Mouse (Mus musculus): ENCODE measurements around the gene Lhpp. TPM values are rescaled to one million over a fixed set of nuclear protein-coding genes. Genes with fewer than 3 reads are reported as not detected.
A peak's percentile ranks its signal among the peaks of the same experiment; 100 is the strongest.

Lhpp gene
- polyA plus RNA-seq, 1 experiment: 4.7 TPM

DNA sequence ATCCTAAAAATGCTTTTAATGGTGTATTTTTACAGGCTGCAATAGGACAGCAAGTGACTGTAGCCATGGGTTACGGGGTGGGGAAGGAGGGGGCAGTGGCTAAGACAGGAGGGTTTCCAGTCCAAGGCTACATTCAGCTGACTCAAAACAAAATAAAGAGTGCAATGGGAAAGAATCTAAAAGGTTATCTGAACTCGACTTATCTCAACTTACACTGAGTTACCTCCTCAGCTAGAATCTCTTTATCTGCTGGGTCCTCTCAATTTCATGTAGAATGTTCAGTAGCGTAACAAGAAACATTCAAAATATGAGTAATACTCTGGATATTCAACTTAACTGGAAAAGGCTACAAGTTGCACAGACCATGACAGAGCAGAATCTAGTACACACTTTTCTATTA is 37.7 kb upstream of the Lhpp start:
- H3ac ChIP-seq (ENCODE audit: control insufficient read depth, insufficient read length): no peak overlapping the region
- no peaks in the 10 kb centered on the region for H3K27me3 ChIP-seq (ENCODE audit: control insufficient read depth, insufficient read depth, insufficient read length)
- H3K4me3 ChIP-seq: no peak overlapping the region
- TF ChIP-seq TCF3 (IDR thresholded peaks at IDR 0.05; ENCODE audit: insufficient read length, low read depth) (no peak), MYOD1 (IDR thresholded peaks at IDR 0.05; ENCODE audit: control insufficient read depth in 1 of 3, insufficient read length in 2 of 3, low read depth in 2 of 3) (no peak), E2F4 (IDR thresholded peaks at IDR 0.05; ENCODE audit: insufficient read depth) (no peak), TCF12 (IDR thresholded peaks at IDR 0.05; ENCODE audit: insufficient read depth, poor library complexity, severe bottlenecking) (no peak), CEBPB (IDR thresholded peaks at IDR 0.05; ENCODE audit: insufficient read depth, poor library complexity, severe bottlenecking) (no peak), USF1 (IDR thresholded peaks at IDR 0.05; ENCODE audit: low read depth) (no peak), MAX (IDR thresholded peaks at IDR 0.05; ENCODE audit: low read depth) (no peak), POLR2A (IDR thresholded peaks at IDR 0.05; ENCODE audit: insufficient read length, low read depth) (no peak)
- H3K36me3 ChIP-seq (ENCODE audit: control insufficient read depth, insufficient read depth): peaks cover 7% of the 10 kb centered on the region
- peaks cover 55% of the 10 kb centered on the region for H3K79me2 ChIP-seq (ENCODE audit: control insufficient read depth, insufficient read depth)
- H3K4me2 ChIP-seq (ENCODE audit: low read depth): no peak overlapping the region

DNA sequence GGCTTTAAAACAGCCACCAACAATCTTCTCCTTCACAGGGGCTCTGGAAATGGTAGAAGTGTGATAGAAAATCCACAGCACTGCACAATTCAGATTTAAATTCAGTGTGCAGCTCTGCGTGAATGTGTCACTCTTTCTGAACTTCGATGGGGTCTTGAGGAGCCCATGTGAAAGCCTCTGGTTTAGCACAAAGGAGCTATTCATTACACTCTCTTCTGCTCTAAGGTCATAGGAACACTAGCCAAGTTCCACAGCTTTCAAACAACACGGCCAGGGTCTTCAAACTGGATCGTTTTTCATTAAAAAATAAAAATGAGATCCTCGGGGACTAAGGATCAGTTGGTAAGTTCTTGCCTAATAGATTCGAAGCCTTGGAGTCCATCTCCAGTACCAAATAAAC is 37.2 kb upstream of the Lhpp start:
- Histone ChIP-seq H3K4me2 (ENCODE audit: low read depth) (no peak overlapping the region), H3K36me3 (ENCODE audit: control insufficient read depth, insufficient read depth) (peaks cover 4% of the 10 kb centered on the region), H3K79me2 (ENCODE audit: control insufficient read depth, insufficient read depth) (peaks cover 55% of the 10 kb centered on the region), H3ac (ENCODE audit: control insufficient read depth, insufficient read length) (no peak overlapping the region), H3K4me3 (no peak overlapping the region), H3K27me3 (ENCODE audit: control insufficient read depth, insufficient read depth, insufficient read length) (no peaks in the 10 kb centered on the region)
- TF ChIP-seq TCF3 (IDR thresholded peaks at IDR 0.05; ENCODE audit: insufficient read length, low read depth) (no peak), SRF (IDR thresholded peaks at IDR 0.05; ENCODE audit: control insufficient read depth, insufficient read length, low read depth) (no peak), E2F4 (IDR thresholded peaks at IDR 0.05; ENCODE audit: insufficient read depth) (no peak), POLR2AphosphoS2 (IDR thresholded peaks at IDR 0.05; ENCODE audit: insufficient read length, low read depth) (no peak), USF1 (IDR thresholded peaks at IDR 0.05; ENCODE audit: low read depth) (no peak), CEBPB (IDR thresholded peaks at IDR 0.05; ENCODE audit: insufficient read depth, poor library complexity, severe bottlenecking) (no peak), MAX (IDR thresholded peaks at IDR 0.05; ENCODE audit: low read depth) (no peak), POLR2A (IDR thresholded peaks at IDR 0.05; ENCODE audit: insufficient read length, low read depth) (no peak), TCF12 (IDR thresholded peaks at IDR 0.05; ENCODE audit: insufficient read depth, poor library complexity, severe bottlenecking) (no peak), MYOG (IDR thresholded peaks at IDR 0.05; ENCODE audit: control insufficient read depth in 1 of 3, insufficient read depth in 1 of 3, insufficient read length in 2 of 3, low read depth in 2 of 3) (no peak), REST (IDR thresholded peaks at IDR 0.05; ENCODE audit: insufficient read depth, insufficient read length) (no peak), MYOD1 (IDR thresholded peaks at IDR 0.05; ENCODE audit: control insufficient read depth in 1 of 3, insufficient read length in 2 of 3, low read depth in 2 of 3) (no peak)

DNA sequence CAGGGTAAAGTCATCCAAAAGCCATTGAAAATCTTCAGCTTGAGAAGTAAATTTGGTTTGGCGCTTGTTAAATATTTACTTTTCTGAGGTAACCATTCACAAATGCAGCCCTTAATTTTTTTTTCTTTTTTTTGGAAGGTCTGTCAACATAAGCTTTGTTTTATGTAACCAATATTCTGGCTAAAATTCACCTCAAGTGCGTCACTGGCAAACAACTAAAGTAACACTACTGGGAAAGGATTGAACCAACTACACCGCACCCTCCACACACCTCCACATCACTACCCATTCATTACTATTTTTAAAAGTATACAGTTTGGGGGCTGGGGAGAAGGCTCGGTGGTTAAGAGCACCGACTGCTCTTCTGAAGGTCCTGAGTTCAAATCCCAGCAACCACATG is 35.8 kb upstream of the Lhpp start:
- Histone ChIP-seq H3ac (ENCODE audit: control insufficient read depth, insufficient read length) (no peak overlapping the region), H3K79me2 (ENCODE audit: control insufficient read depth, insufficient read depth) (peaks cover 55% of the 10 kb centered on the region), H3K4me3 (peak overlapping the region; percentile 30), H3K4me2 (ENCODE audit: low read depth) (peak overlapping the region; percentile 89), H3K36me3 (ENCODE audit: control insufficient read depth, insufficient read depth) (no peaks in the 10 kb centered on the region), H3K27me3 (ENCODE audit: control insufficient read depth, insufficient read depth, insufficient read length) (peaks cover 4% of the 10 kb centered on the region)
- no peak for TF ChIP-seq SRF (IDR thresholded peaks at IDR 0.05; ENCODE audit: control insufficient read depth, insufficient read length, low read depth)
- no peak for TF ChIP-seq USF1 (IDR thresholded peaks at IDR 0.05; ENCODE audit: low read depth)
- TF ChIP-seq E2F4 (IDR thresholded peaks at IDR 0.05; ENCODE audit: insufficient read depth): no peak
- no peak for TF ChIP-seq MYOD1 (IDR thresholded peaks at IDR 0.05; ENCODE audit: control insufficient read depth in 1 of 3, insufficient read length in 2 of 3, low read depth in 2 of 3)
- no peak for TF ChIP-seq MAX (IDR thresholded peaks at IDR 0.05; ENCODE audit: low read depth)
- no peak for TF ChIP-seq POLR2A (IDR thresholded peaks at IDR 0.05; ENCODE audit: insufficient read length, low read depth)
- TF ChIP-seq TCF3 (IDR thresholded peaks at IDR 0.05; ENCODE audit: insufficient read length, low read depth): no peak
- no peak for TF ChIP-seq CEBPB (IDR thresholded peaks at IDR 0.05; ENCODE audit: insufficient read depth, poor library complexity, severe bottlenecking)
- no peak for TF ChIP-seq MYOG (IDR thresholded peaks at IDR 0.05; ENCODE audit: control insufficient read depth in 1 of 3, insufficient read depth in 1 of 3, insufficient read length in 2 of 3, low read depth in 2 of 3)
- TF ChIP-seq TCF12 (IDR thresholded peaks at IDR 0.05; ENCODE audit: insufficient read depth, poor library complexity, severe bottlenecking): no peak
- TF ChIP-seq POLR2AphosphoS2 (IDR thresholded peaks at IDR 0.05; ENCODE audit: insufficient read length, low read depth): no peak
- TF ChIP-seq REST (IDR thresholded peaks at IDR 0.05; ENCODE audit: insufficient read depth, insufficient read length): no peak

DNA sequence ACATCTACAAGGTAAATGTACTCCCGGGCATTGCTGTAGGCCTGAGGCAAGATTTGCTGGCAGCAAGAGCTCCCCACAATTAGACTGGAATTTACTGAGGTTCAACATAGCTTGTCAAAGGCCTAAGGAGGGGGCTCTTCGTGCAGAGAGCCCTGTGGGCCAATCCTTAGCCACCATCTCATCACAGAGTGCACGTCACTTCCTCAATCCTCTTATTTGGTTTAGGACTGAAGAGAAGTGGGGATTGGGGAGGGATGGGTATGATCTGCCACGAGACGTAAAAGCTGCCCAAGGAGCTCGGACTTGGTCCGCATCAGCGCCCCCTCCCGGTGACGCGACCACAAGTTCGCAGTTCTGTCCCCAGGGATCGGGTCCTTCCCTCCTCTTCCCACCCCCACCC is 34.8 kb upstream of the Lhpp start:
- peaks cover 48% of the 10 kb centered on the region for H3K79me2 ChIP-seq (ENCODE audit: control insufficient read depth, insufficient read depth)
- H3K4me3 ChIP-seq: peak overlapping the region; percentile 30
- H3K27me3 ChIP-seq (ENCODE audit: control insufficient read depth, insufficient read depth, insufficient read length): peaks cover 14% of the 10 kb centered on the region
- H3K36me3 ChIP-seq (ENCODE audit: control insufficient read depth, insufficient read depth): no peaks in the 10 kb centered on the region
- H3ac ChIP-seq (ENCODE audit: control insufficient read depth, insufficient read length): peak overlapping the region; percentile 31
- TF ChIP-seq SRF (IDR thresholded peaks at IDR 0.05; ENCODE audit: control insufficient read depth, insufficient read length, low read depth) (peak; percentile 90), TCF3 (IDR thresholded peaks at IDR 0.05; ENCODE audit: insufficient read length, low read depth) (no peak)
- H3K4me2 ChIP-seq (ENCODE audit: low read depth): peak overlapping the region; percentile 89

DNA sequence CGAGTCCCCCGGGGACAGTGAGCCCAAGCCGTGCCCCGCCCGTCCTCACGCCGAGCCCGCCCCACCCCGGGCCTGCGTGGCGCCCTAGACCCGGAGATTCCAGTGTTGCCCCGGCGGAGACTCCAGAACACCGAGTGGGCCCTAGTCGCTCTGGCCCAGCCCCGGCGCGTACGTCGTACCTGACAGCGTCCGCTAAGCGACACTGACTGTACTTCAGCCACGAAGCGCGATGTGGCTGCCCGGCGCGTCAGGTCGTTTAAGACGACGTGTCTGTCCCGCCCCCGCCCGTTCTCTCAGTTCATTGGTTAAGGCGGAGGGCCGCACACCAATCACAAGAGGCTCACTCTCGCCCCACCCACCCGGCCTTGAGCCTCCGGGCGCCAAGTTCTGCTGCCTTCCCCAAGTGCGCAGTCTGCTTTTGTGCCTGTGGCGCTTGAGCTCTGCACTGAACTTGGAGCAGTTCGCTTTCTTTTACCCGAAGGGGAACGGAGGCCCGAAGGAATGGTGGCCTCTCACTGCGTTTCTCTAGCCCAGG is 34.3 kb upstream of the Lhpp start, which contains the start of gene Oat:
TSS of gene Oat (minus strand) at position 283 of the 535 bp plus-strand sequence.
- TF ChIP-seq USF1 (IDR thresholded peaks at IDR 0.05; ENCODE audit: low read depth) (no peak), SRF (IDR thresholded peaks at IDR 0.05; ENCODE audit: control insufficient read depth, insufficient read length, low read depth) (no peak), MAX (IDR thresholded peaks at IDR 0.05; ENCODE audit: low read depth) (no peak), E2F4 (IDR thresholded peaks at IDR 0.05; ENCODE audit: insufficient read depth) (peak; percentile 81), MYOD1 (IDR thresholded peaks at IDR 0.05; ENCODE audit: control insufficient read depth in 1 of 3, insufficient read length in 2 of 3, low read depth in 2 of 3) (no peak), REST (IDR thresholded peaks at IDR 0.05; ENCODE audit: insufficient read depth, insufficient read length) (peak; percentile 42), POLR2AphosphoS2 (IDR thresholded peaks at IDR 0.05; ENCODE audit: insufficient read length, low read depth) (peak; percentile 99), POLR2A (IDR thresholded peaks at IDR 0.05; ENCODE audit: insufficient read length, low read depth) (peak; percentile 99), TCF3 (IDR thresholded peaks at IDR 0.05; ENCODE audit: insufficient read length, low read depth) (no peak), TCF12 (IDR thresholded peaks at IDR 0.05; ENCODE audit: insufficient read depth, poor library complexity, severe bottlenecking) (no peak), MYOG (IDR thresholded peaks at IDR 0.05; ENCODE audit: control insufficient read depth in 1 of 3, insufficient read depth in 1 of 3, insufficient read length in 2 of 3, low read depth in 2 of 3) (no peak)
- Histone ChIP-seq H3K27me3 (ENCODE audit: control insufficient read depth, insufficient read depth, insufficient read length) (peaks cover 20% of the 10 kb centered on the region), H3ac (ENCODE audit: control insufficient read depth, insufficient read length) (peak within 1 kb of the TSS; percentile 31), H3K36me3 (ENCODE audit: control insufficient read depth, insufficient read depth) (no peaks in the 10 kb centered on the region), H3K79me2 (ENCODE audit: control insufficient read depth, insufficient read depth) (peaks cover 43% of the 10 kb centered on the region), H3K4me3 (peak within 1 kb of the TSS; percentile 30), H3K4me2 (ENCODE audit: low read depth) (peak within 1 kb of the TSS; percentile 99)

Measured in myocyte (in vitro differentiated cells).